Mouse (Mus musculus) retina, postnatal 7 days (tissue): ENCODE results near the gene Fcgr1.
"Not testable (repeated sequence)": the region's sequence is repeated elsewhere in the genome, so short reads cannot be mapped to it uniquely, and the experiment has no call there.

Experiments
- DNase-seq: peaks from one replicate; pipeline ENCODE4 v3.0.0-alpha.2; 2012; ENCODE audit warnings: low read depth, low spot score

Fcgr1 gene

DNA sequence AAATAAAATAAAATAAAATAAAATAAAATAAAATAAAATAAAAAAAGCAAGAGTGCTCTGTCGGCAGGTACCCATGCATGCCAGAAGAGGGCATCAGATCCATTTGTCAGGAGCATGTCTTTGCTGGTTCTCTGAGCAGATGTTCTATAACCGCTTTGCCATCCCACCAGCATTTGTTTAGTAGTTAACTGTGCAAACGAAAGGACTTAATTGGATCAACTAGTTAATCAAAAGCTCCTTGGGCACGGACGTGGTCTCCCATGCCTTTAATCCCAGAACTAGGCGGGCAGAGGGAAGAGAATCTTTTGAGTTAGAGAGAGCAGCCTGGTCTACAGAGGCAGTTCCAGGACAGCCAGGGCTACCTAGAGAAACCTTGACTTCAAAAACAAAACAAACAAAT, 33.4 kb upstream of the Fcgr1 start:
- DNase-seq = peak; percentile 71

GRCm38 (mm10) chr3:96323806-96324205, 30.0 kb upstream of the Fcgr1 start:
- DNase-seq = not testable (repeated sequence)

- no peak for DNase-seq
Measured at GRCm38 (mm10) chr3:96322609-96323008, 28.8 kb upstream of the Fcgr1 start.

DNA sequence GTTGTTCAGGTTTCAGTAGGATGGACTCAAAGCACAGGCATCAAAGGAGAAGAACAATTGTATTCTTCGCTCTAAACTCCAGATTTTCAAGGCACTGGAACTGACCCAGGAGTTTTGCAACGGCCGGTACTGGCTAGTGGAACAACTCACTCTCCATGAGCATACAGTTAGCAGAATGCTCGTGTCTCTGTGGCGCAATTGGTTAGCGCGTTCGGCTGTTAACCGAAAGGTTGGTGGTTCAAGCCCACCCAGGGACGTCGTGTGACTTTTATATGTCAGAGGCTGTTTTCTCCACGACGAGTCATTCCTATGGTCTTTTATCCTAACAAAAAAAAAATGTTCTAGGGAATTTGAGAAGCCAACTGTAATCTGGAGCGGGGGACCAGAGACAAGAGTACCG, 28.1 kb upstream of the Fcgr1 start:
- DNase-seq = no peak

DNA sequence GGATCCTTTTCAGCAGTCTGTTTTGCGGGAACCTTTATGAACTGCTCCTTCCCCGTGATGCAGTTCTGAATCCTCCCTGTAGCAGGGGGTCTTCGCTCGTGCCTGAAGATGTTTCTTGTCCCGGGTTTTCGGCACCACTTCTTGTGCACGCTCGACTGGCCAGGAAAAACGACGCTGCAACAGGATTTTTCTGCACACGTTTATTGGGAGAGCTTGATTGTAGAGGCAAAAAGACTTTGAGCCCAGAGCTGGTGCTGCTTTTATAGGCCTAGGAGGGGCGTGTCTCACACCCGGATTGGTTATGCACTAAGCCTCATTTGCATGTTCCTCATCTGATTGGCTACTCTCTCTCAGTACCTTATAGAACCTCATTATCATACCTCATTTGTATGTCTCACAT, 26.2 kb upstream of the Fcgr1 start:
- not testable (repeated sequence) for DNase-seq

- DNase-seq = no peak
Measured at GRCm38 (mm10) chr3:96312341-96313098, 18.8 kb upstream of the Fcgr1 start.

DNA sequence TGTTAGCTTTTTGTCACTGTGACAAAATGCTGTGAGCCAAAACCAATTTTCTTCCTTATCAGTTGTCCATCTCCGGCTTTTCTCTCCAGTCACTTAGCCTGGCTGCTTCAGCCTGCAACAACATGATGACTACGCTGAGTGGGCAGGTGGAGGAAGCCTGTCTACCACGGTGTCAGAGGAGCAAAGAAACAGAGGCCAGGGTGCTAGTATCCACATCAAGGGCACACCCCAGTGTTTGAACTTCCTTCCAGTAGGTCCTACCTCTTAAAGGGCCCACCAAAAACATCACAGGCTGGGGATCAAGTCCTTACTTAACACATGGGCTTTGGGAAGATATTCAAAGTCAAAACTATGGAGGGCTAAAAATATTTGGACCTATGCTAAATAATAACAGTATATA, 15.7 kb upstream of the Fcgr1 start:
- DNase-seq = no peak

- DNase-seq = no peak
Measured at GRCm38 (mm10) chr3:96306506-96306905, 12.7 kb upstream of the Fcgr1 start.

GRCm38 (mm10) chr3:96302076-96302475, 8.3 kb upstream of the Fcgr1 start:
- DNase-seq = no peak

DNA sequence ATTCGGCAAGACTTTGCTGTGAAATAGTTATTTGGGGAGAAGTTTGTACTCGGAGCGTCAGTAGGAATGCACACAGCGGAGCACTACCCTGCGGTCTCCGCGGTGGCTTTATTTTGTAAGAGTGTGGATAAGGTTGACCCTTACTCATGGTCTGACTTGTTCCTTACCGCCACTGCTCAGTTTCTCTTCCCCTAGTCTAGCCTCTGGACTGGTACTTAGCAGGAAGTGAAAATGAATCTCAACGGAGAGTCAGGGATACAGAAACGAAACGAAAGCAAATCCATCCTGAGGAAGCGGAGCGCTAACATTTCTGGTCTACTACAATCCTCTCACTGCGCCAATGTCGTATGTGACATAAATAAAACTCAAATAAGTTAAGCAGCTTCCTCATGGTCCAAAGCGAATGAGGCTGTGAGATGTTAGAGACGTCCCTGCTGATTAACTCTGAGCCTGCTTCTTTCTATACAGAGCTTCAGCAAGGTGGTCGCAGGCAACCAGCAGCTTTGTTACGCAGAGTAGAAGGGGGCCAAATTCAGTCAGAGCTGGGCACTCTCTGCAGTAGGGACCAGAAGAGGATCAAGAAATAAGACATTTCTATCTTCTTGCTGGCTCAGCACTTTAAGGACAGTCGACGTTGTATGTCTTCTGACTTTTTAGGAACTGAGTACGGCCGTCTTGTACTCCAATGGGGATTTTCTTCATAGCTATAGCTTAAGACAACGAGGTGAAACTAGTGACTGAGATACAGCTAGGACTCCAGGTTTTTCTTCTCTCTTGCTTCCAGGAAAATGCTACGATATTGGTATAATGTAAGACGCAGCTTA, 7.1 kb upstream of the Fcgr1 start:
- DNase-seq = no peak

GRCm38 (mm10) chr3:96299562-96299961, 5.8 kb upstream of the Fcgr1 start:
- DNase-seq = no peak

- no peak for DNase-seq
Measured at GRCm38 (mm10) chr3:96298360-96298759, 4.6 kb upstream of the Fcgr1 start.

GRCm38 (mm10) chr3:96293368-96293767, 401 bp downstream of the Fcgr1 start:
- no peak for DNase-seq

- no peak for DNase-seq
Measured at GRCm38 (mm10) chr3:96292641-96293040, 1.1 kb downstream of the Fcgr1 start.

DNA sequence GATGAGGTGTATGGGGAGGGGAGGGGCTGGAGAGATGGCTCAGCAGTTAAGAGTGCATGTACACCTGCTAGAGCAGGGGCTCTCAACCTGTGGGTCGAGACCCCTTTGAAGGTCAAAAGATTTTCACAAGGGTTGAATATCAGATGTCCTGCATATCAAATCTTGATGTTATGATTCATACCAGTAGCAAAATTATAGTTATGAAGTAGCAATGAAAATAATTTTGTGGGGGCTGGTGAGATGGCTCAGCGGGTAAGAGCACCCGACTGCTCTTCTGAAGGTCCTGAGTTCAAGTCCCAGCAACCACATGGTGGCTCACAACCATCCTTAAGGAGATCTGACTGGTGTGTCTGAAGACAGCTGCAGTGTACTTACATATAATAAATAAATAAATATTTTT, 3.0 kb downstream of the Fcgr1 start:
- DNase-seq = not testable (repeated sequence)

- DNase-seq = no peak
Measured at GRCm38 (mm10) chr3:96289201-96289600, 4.6 kb downstream of the Fcgr1 start.

- DNase-seq = not testable (repeated sequence)
Measured at GRCm38 (mm10) chr3:96287334-96287733, 6.4 kb downstream of the Fcgr1 start.

DNA sequence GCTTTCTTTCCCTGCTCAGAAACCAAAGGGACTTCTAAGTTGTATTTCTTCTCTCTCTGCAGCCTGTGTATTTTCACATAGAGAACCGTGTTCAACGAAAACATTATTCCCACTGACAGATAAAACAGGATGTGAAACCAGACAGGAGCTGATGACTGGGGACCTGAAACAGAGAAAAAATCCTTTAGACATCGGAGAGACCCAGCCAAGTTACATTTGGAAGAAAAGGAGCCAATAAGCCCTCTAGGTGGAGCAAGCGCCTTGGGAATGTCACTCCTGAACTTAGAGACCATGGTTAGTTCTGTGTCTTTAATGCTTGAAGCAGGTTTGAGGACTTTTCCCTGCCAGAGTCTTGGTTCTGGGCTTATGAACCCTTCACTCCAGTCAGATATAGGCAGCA, 9.3 kb downstream of the Fcgr1 start:
- DNase-seq = peak; percentile 16

DNA sequence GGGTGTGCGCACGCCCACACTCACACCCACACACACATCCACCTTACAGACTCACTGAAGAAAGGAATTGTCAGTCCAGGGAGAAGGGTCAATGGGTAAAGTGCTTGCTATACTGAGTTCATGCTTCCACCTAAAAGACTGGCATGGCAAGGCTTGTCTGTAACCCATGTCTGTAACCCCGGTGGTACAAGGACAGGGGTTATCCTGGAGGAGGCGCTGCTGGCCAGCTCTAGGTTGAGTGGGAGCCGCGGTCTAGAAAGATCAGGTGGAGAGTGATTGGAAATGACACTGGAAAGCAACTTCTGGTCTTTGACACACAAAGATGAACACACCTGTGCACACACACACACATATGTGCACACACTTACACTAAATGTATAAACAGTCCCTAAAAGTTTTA, 13.1 kb downstream of the Fcgr1 start:
- no peak for DNase-seq

GRCm38 (mm10) chr3:96277800-96278624, 15.8 kb downstream of the Fcgr1 start:
- peak; percentile 79 for DNase-seq

DNA sequence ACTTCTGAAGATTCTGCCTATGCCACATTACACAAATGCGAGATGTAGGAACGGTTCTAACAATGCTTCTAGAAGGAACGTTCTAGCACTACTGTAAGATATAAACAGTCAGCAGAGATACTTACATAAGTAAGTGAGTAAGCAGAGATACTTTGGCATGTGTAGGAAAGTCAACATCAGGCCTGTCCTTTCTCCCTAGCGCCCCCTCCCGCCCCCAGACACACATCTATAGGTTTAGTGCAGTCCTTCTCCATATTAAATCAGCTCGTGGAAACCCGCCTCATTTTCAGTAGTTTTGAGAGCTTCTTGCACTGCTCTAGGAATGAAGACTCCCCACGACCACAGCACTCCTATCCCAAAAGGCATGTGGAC, 16.4 kb downstream of the Fcgr1 start:
- no peak for DNase-seq
